Mouse (Mus musculus) kidney, adult 18-20 months (tissue): ENCODE results near the gene Drap1.

Experiments
- DNase-seq: peaks from one replicate; pipeline ENCODE4 v3.0.0; 2021

Gene Drap1

GRCm38 (mm10) chr19:5448354-5449150, 23.8 kb upstream of the Drap1 start:
- no peak for DNase-seq

- DNase-seq, result peak; percentile 73
Measured at GRCm38 (mm10) chr19:5447515-5448353, 23.0 kb upstream of the Drap1 start, which contains the start of gene Fosl1. Gene Fosl1, plus strand, starts transcription at chr19:5447547.

DNA sequence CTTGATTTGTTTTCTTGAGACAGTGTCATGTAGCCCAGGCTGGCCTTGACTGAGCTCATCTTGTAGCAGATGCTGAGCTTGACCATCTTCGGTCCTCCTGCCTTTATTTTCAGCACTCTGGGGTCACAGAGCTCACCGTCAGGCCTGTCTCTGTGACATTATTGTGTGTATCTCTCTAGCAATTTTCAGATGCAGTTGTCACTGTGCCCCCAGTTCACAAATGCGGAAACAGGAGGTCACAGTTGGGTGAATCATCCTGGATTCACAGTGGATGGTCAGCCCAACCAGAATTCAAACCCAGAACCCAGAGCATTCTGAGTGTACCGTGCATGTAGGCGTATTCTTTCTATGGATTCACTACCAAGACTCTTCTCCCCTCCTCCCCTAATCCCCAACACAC, 21.0 kb upstream of the Drap1 start:
- no peak for DNase-seq

DNA sequence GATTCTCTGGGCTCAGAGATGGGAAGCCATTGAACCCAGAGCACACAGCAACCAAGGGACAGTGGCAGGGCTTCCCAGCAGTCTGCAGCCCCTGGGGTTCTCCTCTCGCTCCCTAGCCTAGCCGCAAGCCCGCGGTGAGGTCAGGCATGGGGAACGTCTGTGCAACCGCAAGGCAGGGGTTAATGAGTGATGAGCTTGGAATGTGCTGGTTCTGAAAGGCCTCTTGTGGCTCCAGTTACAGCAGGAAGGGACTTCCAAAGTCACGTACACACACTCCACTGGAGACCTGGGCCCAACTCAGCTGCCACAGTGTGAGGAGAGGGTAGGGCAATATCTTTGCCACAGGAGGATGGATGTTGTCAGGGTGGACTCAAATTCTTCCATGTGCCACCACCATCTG, 20.2 kb upstream of the Drap1 start:
- peak; percentile 51 for DNase-seq

- DNase-seq, result no peak
Measured at GRCm38 (mm10) chr19:5444371-5444908, 19.7 kb upstream of the Drap1 start.

DNA sequence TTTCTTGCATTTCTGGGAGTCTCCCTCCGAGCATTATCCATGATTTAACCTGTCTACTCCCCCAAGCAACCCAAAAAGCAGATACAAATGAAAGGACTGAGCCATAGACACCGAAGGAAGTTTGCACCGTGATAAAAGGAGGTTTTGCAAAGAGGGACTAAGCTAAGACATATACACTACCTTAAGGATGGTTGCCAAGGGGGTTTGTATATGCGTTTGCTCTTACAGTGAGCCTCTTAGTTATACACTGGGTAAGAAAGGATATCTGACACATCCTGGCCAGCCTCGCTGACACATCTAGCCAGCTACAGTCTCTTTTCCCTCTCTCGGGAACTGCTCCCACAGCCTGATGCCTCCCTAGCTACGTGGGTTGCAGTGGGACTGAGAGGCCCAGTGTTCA, 9.2 kb upstream of the Drap1 start:
- DNase-seq, result no peak

- peak; percentile 57 for DNase-seq
Measured at GRCm38 (mm10) chr19:5432992-5433852, 8.4 kb upstream of the Drap1 start.

DNA sequence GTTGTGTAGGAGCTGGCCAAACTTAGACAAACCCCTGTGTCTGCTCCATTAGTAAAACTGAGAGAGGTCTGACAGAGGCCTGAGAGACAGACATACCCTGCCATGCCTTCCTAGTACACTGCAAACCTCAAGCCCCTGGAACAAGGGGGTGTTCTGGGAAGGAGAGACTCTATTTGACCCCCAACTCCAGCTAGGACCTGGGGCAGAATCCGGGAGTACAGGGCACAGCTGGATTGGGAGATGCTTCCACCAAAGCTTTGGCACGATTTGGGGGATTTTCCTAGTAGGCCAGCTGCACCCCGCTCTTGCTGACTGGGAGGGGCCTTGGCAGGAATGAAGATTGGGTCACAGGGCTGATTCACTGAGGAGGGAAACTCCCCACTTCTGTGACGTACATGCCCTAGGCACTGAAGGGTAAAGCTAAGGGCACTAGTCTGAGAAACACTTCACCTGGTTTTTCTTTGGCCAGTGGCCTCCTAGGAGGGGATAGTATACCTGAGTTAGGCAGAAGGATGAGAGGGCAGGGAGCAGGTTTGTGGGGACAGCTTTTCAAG, 7.2 kb upstream of the Drap1 start:
- no peak for DNase-seq

DNA sequence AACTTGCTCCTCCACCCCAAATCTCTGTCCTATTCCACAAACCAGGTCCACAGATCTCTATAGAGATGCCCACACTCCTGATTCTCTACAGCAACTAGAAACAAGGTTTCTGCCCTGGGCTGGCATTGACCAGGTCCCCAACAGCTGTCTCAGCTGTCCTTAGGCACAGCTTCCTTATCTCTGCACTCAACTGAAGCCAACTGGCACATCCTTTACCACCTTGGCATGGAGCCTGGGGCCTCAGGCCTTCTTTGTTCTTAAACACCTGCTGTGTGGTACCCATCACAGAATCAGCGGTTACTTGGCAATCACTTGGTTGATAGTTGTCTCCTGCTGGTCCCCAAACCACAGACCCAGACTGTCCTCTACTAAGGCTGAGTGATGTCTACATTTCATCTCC, 5.6 kb upstream of the Drap1 start:
- DNase-seq, result no peak

GRCm38 (mm10) chr19:5429806-5430205, 5.0 kb upstream of the Drap1 start:
- DNase-seq, result peak; percentile 78

DNA sequence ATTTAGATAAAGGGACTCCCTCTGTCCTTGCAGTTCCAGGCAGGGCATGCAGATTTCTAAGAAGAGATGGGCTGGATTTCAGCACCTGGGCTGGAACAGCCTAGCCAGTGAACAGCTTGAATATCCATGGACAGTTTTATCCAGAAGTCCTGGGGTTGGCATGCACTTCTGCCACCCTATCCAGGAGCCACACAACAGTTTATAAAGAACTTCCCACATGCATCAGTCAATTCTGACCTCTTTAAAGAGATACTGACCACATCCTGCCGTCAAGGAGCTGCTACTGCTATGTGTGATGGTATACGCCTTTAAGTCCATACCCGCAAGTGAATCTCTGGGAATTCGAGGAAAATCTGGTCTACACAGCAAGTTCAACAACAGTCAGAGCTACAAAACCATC, 4.4 kb upstream of the Drap1 start:
- no peak for DNase-seq

DNA sequence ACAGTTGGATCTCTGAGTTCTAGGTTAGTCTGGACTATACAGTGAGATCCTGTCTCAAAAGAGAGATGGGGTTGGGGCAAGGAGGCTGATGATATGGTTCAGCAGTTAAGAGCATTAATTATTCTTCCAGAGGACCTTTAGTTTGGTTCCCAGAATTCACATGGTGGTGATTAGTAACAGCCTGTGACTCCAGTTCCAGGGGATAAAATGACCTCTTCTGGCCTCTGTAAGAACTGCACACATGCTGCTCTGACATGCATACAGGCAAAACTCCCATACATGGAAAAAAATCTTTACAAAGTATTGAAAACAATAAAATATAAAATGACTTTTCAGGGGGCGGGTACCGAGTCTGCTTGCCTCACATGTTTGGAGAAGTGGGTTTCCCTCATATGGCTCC, 3.3 kb upstream of the Drap1 start:
- DNase-seq, result no peak

- no peak for DNase-seq
Measured at GRCm38 (mm10) chr19:5426640-5427290, 2.0 kb upstream of the Drap1 start.

- DNase-seq, result no peak
Measured at GRCm38 (mm10) chr19:5425906-5426565, 1.3 kb upstream of the Drap1 start.

DNA sequence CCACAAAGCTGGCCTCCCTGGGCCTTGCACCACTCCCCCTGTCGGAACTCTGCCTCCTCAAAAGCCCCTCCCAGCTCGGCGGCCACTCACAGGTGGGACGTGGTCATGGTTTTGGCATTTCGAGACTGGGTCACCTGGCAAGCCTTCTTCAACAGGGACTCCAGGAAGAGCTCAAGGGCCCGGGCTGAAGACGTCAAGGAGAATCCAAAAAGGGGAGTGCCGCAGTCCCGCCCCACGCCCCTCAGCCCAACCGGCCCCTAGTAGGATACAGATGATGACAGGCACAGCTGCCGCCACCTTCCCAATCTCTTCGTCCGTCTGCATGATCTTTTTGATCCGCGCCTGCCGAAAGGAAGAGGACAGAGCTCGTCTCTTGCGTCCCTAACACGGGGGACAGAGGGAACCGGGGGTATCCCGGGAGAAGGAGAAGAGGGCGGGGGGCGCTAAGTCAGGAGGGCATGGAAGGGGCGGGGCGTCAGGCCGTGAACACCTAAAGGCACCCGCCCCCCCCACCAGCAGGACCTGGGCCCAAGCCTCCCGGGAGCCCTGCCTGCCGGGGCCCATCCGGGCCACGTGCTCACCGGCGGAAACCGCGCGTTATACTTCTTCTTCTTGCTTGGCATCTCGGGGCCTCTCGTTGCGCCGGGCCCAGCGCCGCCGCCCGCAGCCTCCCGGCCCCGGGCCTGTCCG, 542 bp downstream of the Drap1 start:
- DNase-seq, result peak; percentile 82

DNA sequence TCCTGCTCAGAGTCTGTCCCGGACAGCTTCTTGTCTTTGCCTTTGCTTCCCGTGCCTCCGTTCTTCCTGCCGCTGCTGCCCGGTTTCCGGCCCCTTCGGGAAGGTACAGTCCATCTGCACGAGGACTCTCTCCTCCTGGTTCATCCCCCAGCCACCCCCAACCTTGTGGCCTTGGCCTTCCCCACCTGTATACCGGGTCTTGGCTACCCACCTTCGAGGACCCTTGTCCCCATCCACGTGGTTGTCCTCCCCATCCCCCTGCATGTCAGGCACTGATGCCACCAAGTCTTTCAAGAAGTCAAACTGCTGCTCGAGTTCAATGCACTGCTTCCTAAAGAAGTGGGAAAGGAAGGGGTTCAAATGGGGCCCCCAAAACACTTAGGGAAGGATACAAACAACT, 1.2 kb downstream of the Drap1 start:
- DNase-seq, result no peak

DNA sequence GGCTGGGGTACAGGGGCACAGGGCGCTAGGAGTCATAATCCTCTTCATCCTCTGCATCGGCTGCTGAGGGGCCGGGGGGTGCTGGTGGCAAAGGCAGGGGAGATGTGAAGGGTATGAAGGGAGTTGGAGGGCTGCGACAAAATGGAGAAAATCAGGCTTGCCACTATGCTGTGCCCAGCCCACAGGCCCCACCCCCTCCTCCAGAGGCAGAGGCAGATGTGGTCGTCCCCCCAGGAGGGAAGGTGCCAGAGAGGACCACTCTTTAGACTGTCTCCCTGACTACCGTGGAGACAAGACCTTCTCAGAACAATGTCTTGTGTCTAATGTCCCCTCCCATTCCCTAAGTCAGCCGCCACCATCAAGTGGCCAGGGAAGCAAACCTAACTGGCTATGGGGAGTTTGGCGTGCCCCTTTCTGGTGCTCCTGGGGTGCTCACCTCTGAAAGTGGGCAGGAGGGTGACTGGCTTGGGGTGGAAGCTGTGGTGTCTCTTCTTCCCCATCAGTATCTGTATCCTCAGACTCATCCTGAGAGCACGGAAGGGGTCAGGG, 1.8 kb downstream of the Drap1 start:
- no peak for DNase-seq

DNA sequence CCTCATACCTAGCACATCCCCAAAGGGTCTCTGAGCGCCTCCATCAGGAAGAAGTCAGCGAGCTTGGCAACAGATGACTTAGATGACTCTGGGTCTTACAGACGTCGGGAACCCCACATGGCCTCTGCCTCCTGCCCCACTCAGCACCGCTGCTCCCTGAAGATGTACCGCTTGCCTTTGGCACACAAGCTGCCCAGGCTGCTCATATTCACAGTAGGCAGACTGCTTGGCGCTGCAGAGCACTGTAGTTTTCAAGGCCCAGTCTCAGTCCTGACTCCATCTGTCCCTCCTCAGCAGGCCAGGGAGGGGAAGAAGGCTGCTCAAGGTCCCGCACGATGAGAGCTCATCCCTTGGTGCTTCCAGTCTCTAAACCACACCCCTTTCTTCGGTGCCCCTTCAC, 2.5 kb downstream of the Drap1 start:
- DNase-seq, result no peak

DNA sequence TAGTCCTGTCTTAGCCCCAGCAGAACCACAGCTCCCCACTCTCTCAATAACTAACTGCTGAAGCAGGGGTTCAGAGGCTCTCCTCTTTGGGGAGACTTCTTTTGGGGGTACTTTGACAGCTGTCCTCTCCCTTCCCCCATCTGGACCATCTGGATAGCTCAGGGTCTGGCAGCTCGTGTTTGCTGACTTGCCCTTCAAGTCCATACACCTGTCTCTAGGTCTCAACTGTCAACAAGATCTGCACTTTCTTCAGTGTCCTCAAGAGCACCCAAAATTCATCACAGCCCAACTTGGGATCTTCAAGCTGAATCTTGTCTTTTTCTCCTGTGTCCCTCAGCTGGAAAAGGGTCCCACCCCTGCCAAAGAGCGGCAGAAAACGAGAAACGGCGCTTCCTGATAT, 3.0 kb downstream of the Drap1 start:
- no peak for DNase-seq

DNA sequence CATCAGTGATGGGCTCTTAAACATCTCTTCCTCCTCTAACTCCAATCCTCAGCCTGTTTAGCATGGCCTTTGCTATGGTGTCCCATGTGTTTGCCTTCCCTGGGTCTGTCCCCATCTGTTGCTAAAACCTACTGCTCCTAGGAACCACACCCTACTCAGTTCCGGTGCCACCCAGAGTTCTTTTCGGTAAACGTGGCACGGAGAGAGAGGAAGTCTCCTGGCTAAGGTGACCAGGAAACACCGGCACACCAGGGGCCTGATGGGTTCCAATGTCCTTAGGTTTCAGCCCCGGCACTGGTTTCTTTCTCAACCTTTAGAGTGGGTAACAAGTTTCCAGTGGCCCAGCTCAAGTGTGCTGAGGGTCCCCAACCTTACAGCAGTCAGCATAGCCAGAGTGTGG, 4.2 kb downstream of the Drap1 start:
- DNase-seq, result no peak

DNA sequence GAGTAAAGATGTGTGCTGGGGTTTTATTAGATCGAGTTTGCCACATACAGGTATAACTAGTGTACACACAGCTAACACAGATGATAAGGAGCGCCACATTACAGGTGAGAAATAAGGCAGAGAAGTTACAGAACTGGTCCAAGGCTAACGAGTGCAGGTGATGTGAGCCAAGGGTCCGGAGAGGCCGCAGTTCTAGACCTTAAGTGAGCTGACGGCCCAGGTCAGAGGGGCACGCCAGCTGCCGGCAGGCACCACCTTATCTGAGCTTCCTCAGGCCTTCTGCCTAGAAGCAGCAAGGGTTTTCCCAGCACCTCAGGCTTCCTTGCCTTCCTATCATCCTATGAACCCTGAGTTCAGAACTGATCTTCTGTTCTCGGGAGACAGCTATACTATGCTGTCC, 5.1 kb downstream of the Drap1 start:
- no peak for DNase-seq
